Mouse (Mus musculus) hindbrain, embryonic 15.5 days (tissue): ENCODE data around the gene Insrr. TPM values are rescaled to one million over a fixed set of nuclear protein-coding genes. Genes with fewer than 3 reads are reported as not detected.
A peak's percentile ranks its signal among the peaks of the same experiment; 100 is the strongest.

Source experiments
- ATAC-seq: fragments of 200-750 bp; cut with Nextera tagmentation; 2 replicates; pipeline ENCODE4 v1.8.0; 2017; ENCODE audit warnings: low read depth, moderate number of reproducible peaks, moderate TSS enrichment; ENCODE audit not compliant: low FRiP score
- H3K27ac ChIP-seq: fragments of 300-500 bp; sonication (generic); replicated peaks from 2 replicates; pipeline ENCODE4 v1.5.1; 2015; ENCODE audit warnings: mild to moderate bottlenecking, inconsistent platforms
- H3K27me3 ChIP-seq: fragments of 300-500 bp; sonication (generic); 2 replicates; pipeline ENCODE4 v1.6.1; 2015; ENCODE audit warnings: control low read depth, inconsistent platforms
- H3K36me3 ChIP-seq: fragments of 300-500 bp; sonication (generic); 2 replicates; pipeline ENCODE4 v1.6.1; 2015; ENCODE audit warnings: control low read depth, inconsistent platforms
- H3K4me1 ChIP-seq: fragments of 300-500 bp; sonication (generic); replicated peaks from 2 replicates; pipeline ENCODE4 v1.6.1; 2015; ENCODE audit warnings: control low read depth, inconsistent platforms
- H3K4me2 ChIP-seq: fragments of 300-500 bp; sonication (generic); 2 replicates; pipeline ENCODE4 v1.6.1; 2015; ENCODE audit warnings: moderate library complexity, mild to moderate bottlenecking, inconsistent platforms
- H3K4me3 ChIP-seq: fragments of 300-500 bp; sonication (generic); 2 replicates; pipeline ENCODE4 v1.5.1; 2015; ENCODE audit warnings: mild to moderate bottlenecking, inconsistent platforms
- H3K9ac ChIP-seq: fragments of 300-500 bp; sonication (generic); 2 replicates; pipeline ENCODE4 v1.6.1; 2015; ENCODE audit warnings: inconsistent platforms
- H3K9me3 ChIP-seq: fragments of 300-500 bp; sonication (generic); 2 replicates; pipeline ENCODE4 v1.6.1; 2016; ENCODE audit warnings: control low read depth, inconsistent platforms
- WGBS: fragments of 180-500 bp; shearing (Covaris S2); methylation state at CpG from one replicate; pipeline ENCODE4 v1.1.7; 2015; 5-methylcytosine and 5-hydroxymethylcytosine counted together
- polyA plus RNA-seq: library from polyadenylated mRNA; unstranded; fragments of >200 nt; fragmentation: Nextera tagmentation; extraction: Ambion mirVana; gene quantifications from 2 replicates; pipeline ENCODE4 v1.2.1, GENCODE M21; 2015

Insrr gene
- polyA plus RNA-seq, 1 experiment from 2014 or later, result 0.67 TPM

GRCm38 (mm10) chr3:87779086-87779485, 17.7 kb upstream of the Insrr start:
- Histone ChIP-seq H3K27ac (no peak overlapping the region), H3K27me3 (no peaks in the 10 kb centered on the region), H3K4me3 (no peak overlapping the region), H3K9ac (no peak overlapping the region), H3K4me1 (peaks cover 25% of the 10 kb centered on the region), H3K4me2 (no peak overlapping the region), H3K9me3 (no peaks in the 10 kb centered on the region), H3K36me3 (no peaks in the 10 kb centered on the region)
- 41% methylated on average over 2 of the region's 2 CpGs for WGBS
- no peak for ATAC-seq

- H3K36me3 ChIP-seq, result no peaks in the 10 kb centered on the region
- H3K4me2 ChIP-seq, result no peak overlapping the region
- WGBS, result 75% methylated on average over 25 of the region's 25 CpGs
- no peak overlapping the region for H3K4me3 ChIP-seq
- H3K27ac ChIP-seq, result no peak overlapping the region
- peaks cover 9% of the 10 kb centered on the region for H3K4me1 ChIP-seq
- H3K27me3 ChIP-seq, result no peaks in the 10 kb centered on the region
- ATAC-seq, result no peak
- H3K9me3 ChIP-seq, result no peaks in the 10 kb centered on the region
- H3K9ac ChIP-seq, result no peak overlapping the region
These were observed 13.3 kb upstream of the Insrr start for GRCm38 (mm10) chr3:87783282-87784023.

- no peak overlapping the region for H3K27ac ChIP-seq
- H3K9me3 ChIP-seq, result no peaks in the 10 kb centered on the region
- no peak overlapping the region for H3K4me2 ChIP-seq
- peaks cover 4% of the 10 kb centered on the region; the same call in 1 of the 2 replicates for H3K4me1 ChIP-seq
- H3K9ac ChIP-seq, result no peak overlapping the region
- 86% methylated on average over 5 of the region's 5 CpGs for WGBS
- no peak for ATAC-seq
- H3K36me3 ChIP-seq, result no peaks in the 10 kb centered on the region
- no peaks in the 10 kb centered on the region for H3K27me3 ChIP-seq
- no peak overlapping the region for H3K4me3 ChIP-seq
These were observed 11.6 kb upstream of the Insrr start for GRCm38 (mm10) chr3:87785156-87785555.

GRCm38 (mm10) chr3:87785626-87786214, 11.0 kb upstream of the Insrr start:
- ATAC-seq, result no peak
- Histone ChIP-seq H3K36me3 (no peaks in the 10 kb centered on the region), H3K27ac (no peak overlapping the region), H3K27me3 (no peaks in the 10 kb centered on the region), H3K4me1 (peaks cover 4% of the 10 kb centered on the region; the same call in 1 of the 2 replicates), H3K9ac (no peak overlapping the region), H3K4me3 (no peak overlapping the region), H3K4me2 (no peak overlapping the region), H3K9me3 (no peaks in the 10 kb centered on the region)
- WGBS, result 46% methylated on average over 6 of the region's 6 CpGs

- peaks cover 29% of the 10 kb centered on the region for H3K27me3 ChIP-seq
- ATAC-seq, result no peak
- no peak overlapping the region for H3K4me3 ChIP-seq
- no peak overlapping the region for H3K4me2 ChIP-seq
- no peaks in the 10 kb centered on the region for H3K36me3 ChIP-seq
- H3K9me3 ChIP-seq, result no peaks in the 10 kb centered on the region
- H3K9ac ChIP-seq, result no peak overlapping the region
- 60% methylated on average over 1 of the region's 1 CpGs for WGBS
- no peak overlapping the region for H3K27ac ChIP-seq
- H3K4me1 ChIP-seq, result peaks cover 4% of the 10 kb centered on the region; the same call in 1 of the 2 replicates
These were observed 7.5 kb upstream of the Insrr start for GRCm38 (mm10) chr3:87789248-87789647.

- peaks cover 34% of the 10 kb centered on the region for H3K27me3 ChIP-seq
- no peak overlapping the region for H3K4me3 ChIP-seq
- 39% methylated on average over 5 of the region's 5 CpGs for WGBS
- no peak for ATAC-seq
- H3K36me3 ChIP-seq, result no peaks in the 10 kb centered on the region
- no peak overlapping the region for H3K27ac ChIP-seq
- peaks cover 7% of the 10 kb centered on the region for H3K4me1 ChIP-seq
- H3K9ac ChIP-seq, result no peak overlapping the region
- no peak overlapping the region for H3K4me2 ChIP-seq
- H3K9me3 ChIP-seq, result no peaks in the 10 kb centered on the region
These were observed 7.0 kb upstream of the Insrr start for GRCm38 (mm10) chr3:87789768-87790167.

- H3K4me1 ChIP-seq, result peaks cover 25% of the 10 kb centered on the region
- WGBS, result 1% methylated on average over 40 of the region's 47 CpGs
- no peaks in the 10 kb centered on the region for H3K36me3 ChIP-seq
- H3K4me3 ChIP-seq, result peak within 1 kb of the TSS; percentile 33
- peaks cover 76% of the 10 kb centered on the region for H3K27me3 ChIP-seq
- H3K27ac ChIP-seq, result no peak within 1 kb of the TSS
- ATAC-seq, result peak; percentile 46; the same call in 1 of the 2 replicates
- H3K4me2 ChIP-seq, result peak within 1 kb of the TSS; percentile 63
- no peaks in the 10 kb centered on the region for H3K9me3 ChIP-seq
- peak within 1 kb of the TSS; percentile 17; the same call in 1 of the 2 replicates for H3K9ac ChIP-seq
These were observed 1.8 kb upstream of the Insrr start, which contains the start of gene Ntrk1 for GRCm38 (mm10) chr3:87794922-87795325. Ntrk1 (minus strand) TSS chr3:87795162.

GRCm38 (mm10) chr3:87795336-87796277, 1.1 kb upstream of the Insrr start:
- peak overlapping the region; percentile 33 for H3K4me3 ChIP-seq
- H3K4me1 ChIP-seq, result peaks cover 24% of the 10 kb centered on the region
- H3K4me2 ChIP-seq, result peak overlapping the region; percentile 63
- H3K9ac ChIP-seq, result peak overlapping the region; percentile 17; the same call in 1 of the 2 replicates
- H3K27ac ChIP-seq, result no peak overlapping the region
- no peaks in the 10 kb centered on the region for H3K9me3 ChIP-seq
- 16% methylated on average over 33 of the region's 33 CpGs for WGBS
- ATAC-seq, result no peak
- H3K27me3 ChIP-seq, result peaks cover 80% of the 10 kb centered on the region
- no peaks in the 10 kb centered on the region for H3K36me3 ChIP-seq

- H3K4me3 ChIP-seq, result no peak overlapping the region
- H3K4me1 ChIP-seq, result peaks cover 14% of the 10 kb centered on the region
- H3K27ac ChIP-seq, result no peak overlapping the region
- no peak overlapping the region for H3K4me2 ChIP-seq
- 66% methylated on average over 5 of the region's 5 CpGs for WGBS
- no peak overlapping the region for H3K9ac ChIP-seq
- H3K9me3 ChIP-seq, result no peaks in the 10 kb centered on the region
- no peak for ATAC-seq
- peaks cover 69% of the 10 kb centered on the region for H3K27me3 ChIP-seq
- H3K36me3 ChIP-seq, result no peaks in the 10 kb centered on the region
These were observed 4.9 kb downstream of the Insrr start for GRCm38 (mm10) chr3:87801681-87802080.

GRCm38 (mm10) chr3:87804038-87804677, 7.4 kb downstream of the Insrr start:
- Histone ChIP-seq H3K27me3 (peaks cover 77% of the 10 kb centered on the region), H3K9me3 (no peaks in the 10 kb centered on the region), H3K27ac (no peak overlapping the region), H3K4me3 (peak overlapping the region; percentile 32), H3K36me3 (no peaks in the 10 kb centered on the region), H3K9ac (no peak overlapping the region), H3K4me1 (peaks cover 8% of the 10 kb centered on the region), H3K4me2 (peak overlapping the region; percentile 57)
- ATAC-seq, result 0 out of 2 replicates have a peak, but pooled peaks have one; percentile 17
- WGBS, result 5% methylated on average over 26 of the region's 26 CpGs

- Histone ChIP-seq H3K9me3 (no peaks in the 10 kb centered on the region), H3K4me1 (peaks cover 8% of the 10 kb centered on the region), H3K4me3 (peak overlapping the region; percentile 22), H3K9ac (no peak overlapping the region), H3K36me3 (no peaks in the 10 kb centered on the region), H3K27ac (no peak overlapping the region), H3K27me3 (peaks cover 66% of the 10 kb centered on the region), H3K4me2 (peak overlapping the region; percentile 45)
- ATAC-seq, result peak; percentile 45; the same call in 1 of the 2 replicates
- WGBS, result 5% methylated on average over 28 of the region's 28 CpGs
These were observed 12.7 kb downstream of the Insrr start for GRCm38 (mm10) chr3:87809322-87809962.
